Mouse (Mus musculus) heart, postnatal 14 days (tissue): ENCODE measurements at regions not wholly inside any gene's neighbourhood (a gene's known extent, or its start where the extent isn't known, plus 50 kb on each side); places are given as distances from the start of the nearest gene placed in this dataset.
A peak's percentile ranks its signal among the peaks of the same experiment; 100 is the strongest.

Experiments
- DNase-seq, 2 experiments: peaks; one replicate each; pipeline ENCODE4 v3.0.0; 2021 to 2022
- intact Hi-C: fragments of 180-260 bp; cut with DNase I; formaldehyde crosslinking; loops from one replicate; pipeline ENCODE4 v1.15.1; 2025

- intact Hi-C loops, result no loop called here
- no peak for DNase-seq
Measured at GRCm38 (mm10) chr2:158909086-158909485, 114.5 kb downstream of the Dhx35 start.

- DNase-seq, result no peak
- intact Hi-C loops, result loop anchor here (5.0 kb wide), 1 partner anchor 147 kb away; no protein-coding TSS in a partner anchor
Measured at GRCm38 (mm10) chr2:158910325-158910724, 115.7 kb downstream of the Dhx35 start.

- DNase-seq, result no peak
Measured at GRCm38 (mm10) chr2:158911191-158911590, 116.6 kb downstream of the Dhx35 start.

GRCm38 (mm10) chr2:158912631-158913258 is 118.1 kb downstream of the Dhx35 start:
- intact Hi-C loops, result loop anchor here (1.0 to 5.0 kb wide), 2 partner anchors 145 to 1681 kb away; no protein-coding TSS in a partner anchor
- peak; percentile 64 to 70 for DNase-seq

More at GRCm38 (mm10) chr2:158911191-158911590, 116.6 kb downstream of the Dhx35 start:
- intact Hi-C loops, result loop anchor here (5.0 kb wide), 1 partner anchor 146 kb away; no protein-coding TSS in a partner anchor

- intact Hi-C loops, result no loop called here
- peak; percentile 41 to 50 for DNase-seq
Measured at GRCm38 (mm10) chr2:158917398-158917797, 122.8 kb downstream of the Dhx35 start.

- intact Hi-C loops, result no loop called here
- no peak for DNase-seq
Measured at GRCm38 (mm10) chr2:158918312-158918711, 123.7 kb downstream of the Dhx35 start.

GRCm38 (mm10) chr2:158921342-158922255 is 127.0 kb downstream of the Dhx35 start:
- no peak for DNase-seq
- intact Hi-C loops, result loop anchor here (5.0 kb wide), 1 partner anchor 66 kb away; no protein-coding TSS in a partner anchor

GRCm38 (mm10) chr2:158922766-158923165 is 128.2 kb downstream of the Dhx35 start:
- intact Hi-C loops, result loop anchor here (5.0 kb wide), 1 partner anchor 65 kb away; no protein-coding TSS in a partner anchor
- DNase-seq, result no peak

GRCm38 (mm10) chr2:158929507-158929906 is 134.9 kb downstream of the Dhx35 start:
- intact Hi-C loops, result no loop called here
- no peak for DNase-seq

- no peak for DNase-seq
- intact Hi-C loops, result no loop called here
Measured at GRCm38 (mm10) chr2:158937948-158938565, 143.4 kb downstream of the Dhx35 start.

GRCm38 (mm10) chr2:158949418-158949817 is 154.8 kb downstream of the Dhx35 start:
- intact Hi-C loops, result no loop called here
- no peak for DNase-seq

- DNase-seq, result peak in 1 of 2 experiments; percentile 4
- intact Hi-C loops, result no loop called here
Measured at GRCm38 (mm10) chr2:158951061-158951460, 156.5 kb downstream of the Dhx35 start.

GRCm38 (mm10) chr2:158956888-158957287 is 162.3 kb downstream of the Dhx35 start:
- intact Hi-C loops, result no loop called here
- DNase-seq, result no peak

GRCm38 (mm10) chr2:158965003-158965665 is 170.5 kb downstream of the Dhx35 start:
- DNase-seq, result peak; percentile 49 to 53
- intact Hi-C loops, result no loop called here

GRCm38 (mm10) chr2:158972178-158972577 is 177.6 kb downstream of the Dhx35 start:
- no peak for DNase-seq

GRCm38 (mm10) chr2:158985529-158986148 is 191.0 kb downstream of the Dhx35 start:
- peak; percentile 23 to 61 for DNase-seq
- intact Hi-C loops, result loop anchor here (5.0 kb wide), 1 partner anchor 63 kb away; no protein-coding TSS in a partner anchor

More at GRCm38 (mm10) chr2:158972178-158972577, 177.6 kb downstream of the Dhx35 start:
- intact Hi-C loops, result no loop called here

- intact Hi-C loops, result no loop called here
- DNase-seq, result no peak
Measured at GRCm38 (mm10) chr2:159002481-159003186, 208.0 kb downstream of the Dhx35 start.

- intact Hi-C loops, result no loop called here
- DNase-seq, result no peak
Measured at GRCm38 (mm10) chr2:159003187-159003497, 208.5 kb downstream of the Dhx35 start.

GRCm38 (mm10) chr2:159004417-159004816 is 209.8 kb downstream of the Dhx35 start:
- no peak for DNase-seq
- intact Hi-C loops, result no loop called here
